Mouse (Mus musculus) gonadal fat pad, adult 2 months (tissue): Measurements from ENCODE around the gene Sparcl1. TPM values are rescaled to one million over a fixed set of nuclear protein-coding genes. Genes with fewer than 3 reads are reported as not detected.

ENCODE experiments used
- DNase-seq: peaks from one replicate; pipeline ENCODE4 v3.0.0-alpha.2; 2012; ENCODE audit warnings: low read depth
- polyA plus RNA-seq: library from polyadenylated mRNA; depleted of rRNA; stranded (reverse); fragments of >200 nt; gene quantifications from 2 replicates; pipeline ENCODE4 v1.2.3, GENCODE M21; 2012

Sparcl1 gene
- polyA plus RNA-seq, 1 experiment = 148 TPM

DNA sequence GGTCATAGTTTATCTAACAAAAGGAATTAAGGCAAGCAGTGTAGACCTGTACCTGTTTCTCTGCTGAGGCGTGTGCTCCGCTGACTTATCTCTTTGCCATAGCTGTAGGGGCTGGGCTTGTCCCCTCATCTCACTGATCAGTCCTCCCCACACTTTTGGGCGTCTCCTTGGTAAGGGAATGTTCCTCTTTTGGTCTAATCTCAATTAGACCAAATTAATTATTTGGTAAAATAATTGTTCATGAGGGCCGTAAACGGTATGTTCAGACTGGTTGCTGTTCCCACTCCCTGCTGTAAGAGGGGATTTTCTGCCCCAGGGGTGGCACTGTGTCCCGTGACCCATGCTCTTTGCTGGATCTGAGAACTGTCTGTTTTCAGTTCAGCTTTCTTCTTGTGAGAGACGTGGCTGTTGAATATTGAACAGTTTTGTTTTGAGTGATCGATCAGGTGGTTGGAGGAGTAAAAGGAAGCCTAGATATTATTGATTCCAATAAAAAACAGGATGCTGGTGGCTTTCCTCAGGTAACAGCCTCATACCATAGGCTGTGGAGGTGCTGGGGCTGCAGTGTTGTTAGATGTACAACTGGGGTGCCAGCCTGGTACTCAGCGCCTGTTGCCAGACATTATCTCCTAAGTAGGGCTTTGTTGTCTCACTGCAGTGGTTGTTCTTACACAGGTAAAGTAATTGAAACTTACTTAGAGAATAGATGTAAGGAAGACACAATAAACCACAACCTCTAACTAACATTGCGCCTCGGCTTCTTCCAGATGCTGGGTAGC lies 50.6 kb downstream of the Sparcl1 start:
- DNase-seq = no peak

DNA sequence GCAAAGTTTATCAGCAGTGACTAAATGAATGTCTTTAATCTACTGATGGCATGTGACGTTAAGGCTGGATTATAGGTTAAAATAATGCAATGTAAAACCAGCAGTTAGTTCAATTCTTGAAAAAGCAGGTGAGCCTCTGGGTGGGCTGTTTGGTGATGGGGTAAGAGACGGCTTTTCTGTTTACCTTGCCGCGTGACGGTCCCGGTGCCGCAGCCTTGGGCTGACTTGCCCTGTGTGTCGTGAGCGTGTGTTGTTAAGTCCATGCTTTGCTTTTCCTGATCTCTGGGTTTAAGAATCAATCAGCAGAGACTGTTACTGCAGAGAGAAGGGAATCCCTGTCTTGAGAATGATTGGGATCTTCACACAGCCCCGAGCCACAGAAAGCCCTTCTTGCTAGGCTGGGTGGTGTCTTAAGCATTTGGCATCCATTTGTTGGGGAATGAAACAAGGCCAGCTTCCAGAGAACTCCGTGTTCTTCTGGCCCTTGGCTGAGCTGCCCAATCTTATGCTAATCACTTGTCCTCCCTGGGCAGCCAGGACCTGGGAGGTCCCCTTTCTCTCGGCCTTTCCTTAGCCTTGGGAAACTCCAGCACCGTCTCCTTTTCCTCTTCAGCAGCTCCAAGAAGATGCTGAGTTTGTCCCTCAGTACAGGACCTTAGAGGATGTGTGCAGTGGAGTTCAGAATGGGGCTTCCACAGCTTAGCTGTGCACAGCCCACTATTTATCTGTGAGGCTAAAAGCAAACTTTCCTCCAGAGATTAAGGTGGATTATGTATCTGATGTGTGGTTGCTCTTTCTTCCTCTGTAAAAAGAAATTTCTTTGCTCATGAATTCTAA lies 51.4 kb downstream of the Sparcl1 start:
- no peak for DNase-seq

DNA sequence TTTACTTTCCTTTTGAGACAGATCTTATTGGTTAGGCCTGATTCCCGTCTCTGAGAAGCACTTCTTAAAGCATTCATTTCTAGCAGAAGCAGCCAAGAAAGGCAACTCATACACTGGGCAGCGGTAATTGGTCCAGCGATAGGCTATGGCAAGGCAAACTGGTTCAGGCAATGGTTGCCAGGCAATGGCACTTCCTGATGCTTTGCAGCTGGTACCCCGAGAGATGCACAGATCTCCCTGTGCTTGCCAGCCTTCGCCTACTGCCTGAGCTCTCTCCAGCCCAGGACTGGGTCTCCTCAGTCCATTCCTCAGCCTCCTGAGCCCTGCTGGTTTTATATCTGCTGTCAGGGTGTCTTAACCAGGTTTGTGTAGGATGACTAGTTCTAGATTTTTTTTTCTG lies 53.1 kb downstream of the Sparcl1 start:
- no peak for DNase-seq

DNA sequence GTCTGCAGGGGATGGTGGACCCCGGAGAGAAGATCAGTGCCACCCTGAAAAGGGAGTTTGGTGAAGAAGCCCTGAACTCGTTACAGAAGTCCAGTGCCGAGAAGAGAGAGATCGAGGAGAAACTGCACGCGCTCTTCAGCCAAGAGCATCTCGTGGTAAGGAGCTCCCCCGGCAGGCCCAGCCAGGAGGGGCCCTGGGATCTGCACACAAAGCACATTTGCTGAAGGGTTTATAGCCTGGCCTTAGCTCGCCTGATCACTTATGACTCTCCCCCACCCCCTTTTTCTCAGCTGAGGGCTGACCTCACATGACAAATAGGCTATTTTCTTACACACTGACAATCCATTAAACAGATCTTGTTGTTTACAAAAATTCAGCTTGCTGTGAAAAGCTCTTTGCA lies 53.9 kb downstream of the Sparcl1 start:
- no peak for DNase-seq

DNA sequence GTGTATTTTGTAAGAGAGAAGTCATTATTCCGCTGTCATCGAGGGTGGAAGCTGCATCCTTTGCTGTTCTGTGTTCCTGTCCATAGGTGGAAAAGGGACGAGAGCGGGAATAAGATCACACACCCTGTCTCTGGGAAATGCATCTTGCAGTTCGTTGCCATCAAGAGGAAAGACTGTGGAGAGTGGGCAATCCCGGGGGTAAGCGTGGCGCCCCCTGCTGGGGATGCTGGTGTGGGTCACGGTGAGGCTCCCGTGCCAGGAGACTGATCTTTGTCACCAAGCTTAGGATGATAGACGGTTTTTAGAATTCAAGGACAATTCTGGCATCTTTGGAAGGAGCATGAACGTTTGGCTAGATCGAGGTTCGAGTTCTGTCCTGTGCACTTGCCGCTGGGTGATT lies 55.5 kb downstream of the Sparcl1 start:
- DNase-seq = no peak

DNA sequence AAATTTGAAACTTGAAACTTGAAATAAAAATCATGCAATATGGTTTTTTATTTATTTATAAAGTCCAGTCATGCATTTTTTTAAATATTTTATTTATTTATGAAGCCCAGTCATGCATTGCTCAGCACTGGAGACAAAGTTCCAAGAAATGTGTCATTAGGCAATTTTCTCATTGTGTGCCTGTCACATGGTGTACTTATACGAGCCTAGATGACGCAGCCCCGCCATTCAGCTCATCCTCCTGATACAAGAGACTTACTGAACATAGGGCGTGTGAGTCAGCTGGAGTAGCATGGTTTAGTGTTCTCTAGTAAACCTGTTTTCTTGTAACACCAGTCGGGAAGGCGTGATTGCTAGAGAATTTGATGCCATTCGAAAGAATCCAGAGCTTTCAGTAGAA lies 57.2 kb downstream of the Sparcl1 start:
- DNase-seq = no peak

DNA sequence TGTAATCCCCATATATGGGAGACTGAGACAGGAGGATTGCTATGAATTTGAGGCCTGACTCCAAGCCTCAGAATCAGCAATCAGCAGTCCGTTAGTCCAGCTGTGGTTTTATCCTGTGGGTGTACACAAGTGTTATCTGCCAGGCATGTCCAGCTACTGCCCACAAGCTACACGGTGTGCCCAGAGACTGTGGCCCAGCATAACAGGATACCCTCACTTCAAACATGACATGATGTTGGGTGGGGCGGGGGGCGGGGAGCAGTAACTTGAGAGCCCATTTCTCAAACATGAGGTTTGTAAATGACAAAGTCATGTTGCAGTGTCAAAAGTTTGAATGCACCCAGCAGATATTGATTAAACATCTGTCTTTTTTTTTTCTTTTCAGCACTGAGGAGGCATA lies 57.7 kb downstream of the Sparcl1 start:
- no peak for DNase-seq

DNA sequence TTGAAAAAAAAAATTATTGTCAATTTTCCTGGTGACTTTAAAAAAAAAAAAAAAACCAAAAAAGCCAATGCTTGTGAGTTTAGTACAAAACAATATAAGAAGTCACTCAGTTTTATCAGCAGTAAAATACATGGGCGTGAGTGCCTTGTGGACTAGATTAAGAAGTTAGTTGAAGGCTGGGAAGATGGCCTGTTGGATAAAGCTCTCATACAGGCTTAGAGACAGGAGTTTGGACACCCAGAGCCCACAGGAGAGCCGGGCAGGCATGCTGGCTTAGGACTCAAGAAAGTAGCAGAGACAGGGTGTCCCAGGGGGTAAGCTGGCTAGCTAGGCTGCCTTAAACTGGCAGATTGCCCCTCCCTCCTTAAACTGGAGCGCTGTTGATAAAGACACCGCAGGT lies 58.6 kb downstream of the Sparcl1 start:
- DNase-seq = no peak

DNA sequence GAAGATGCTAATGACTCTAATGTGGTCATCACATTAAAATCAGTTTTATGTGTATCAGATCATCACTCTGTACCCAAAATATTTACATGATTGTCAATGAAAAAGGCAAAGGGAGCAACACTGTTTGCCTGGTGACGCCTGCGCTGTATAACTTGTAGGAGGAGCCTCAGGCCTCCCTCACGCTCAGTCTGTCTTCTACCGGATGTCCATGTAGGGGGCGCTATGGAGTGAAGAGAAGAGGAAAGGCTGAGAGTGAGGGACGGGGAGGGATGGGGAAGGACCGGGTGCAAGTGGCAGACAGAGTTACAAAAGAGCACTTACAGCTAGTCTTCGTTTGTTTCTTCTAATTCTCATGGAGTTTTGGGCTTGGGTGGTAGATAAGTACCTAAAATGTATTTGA lies 60.6 kb downstream of the Sparcl1 start:
- DNase-seq = no peak

DNA sequence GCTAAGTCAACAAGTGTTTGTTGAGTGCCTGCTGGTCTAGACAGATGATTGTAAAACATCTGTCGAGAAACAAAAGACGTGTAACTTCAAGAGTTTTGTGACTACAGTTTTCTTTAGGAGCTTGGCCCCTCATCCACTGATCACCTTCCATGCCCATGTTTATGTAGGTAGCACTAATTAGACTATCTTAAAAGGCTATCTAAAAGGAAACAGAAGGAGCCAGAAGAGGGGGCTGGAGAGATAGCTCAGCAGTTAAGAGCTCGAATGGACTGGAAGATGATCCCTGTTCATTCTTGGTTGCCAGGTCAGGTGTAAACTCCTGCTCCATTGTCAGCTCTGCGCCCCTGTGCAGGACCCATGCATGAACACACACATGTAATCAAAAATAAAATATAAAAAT lies 65.4 kb downstream of the Sparcl1 start:
- no peak for DNase-seq

DNA sequence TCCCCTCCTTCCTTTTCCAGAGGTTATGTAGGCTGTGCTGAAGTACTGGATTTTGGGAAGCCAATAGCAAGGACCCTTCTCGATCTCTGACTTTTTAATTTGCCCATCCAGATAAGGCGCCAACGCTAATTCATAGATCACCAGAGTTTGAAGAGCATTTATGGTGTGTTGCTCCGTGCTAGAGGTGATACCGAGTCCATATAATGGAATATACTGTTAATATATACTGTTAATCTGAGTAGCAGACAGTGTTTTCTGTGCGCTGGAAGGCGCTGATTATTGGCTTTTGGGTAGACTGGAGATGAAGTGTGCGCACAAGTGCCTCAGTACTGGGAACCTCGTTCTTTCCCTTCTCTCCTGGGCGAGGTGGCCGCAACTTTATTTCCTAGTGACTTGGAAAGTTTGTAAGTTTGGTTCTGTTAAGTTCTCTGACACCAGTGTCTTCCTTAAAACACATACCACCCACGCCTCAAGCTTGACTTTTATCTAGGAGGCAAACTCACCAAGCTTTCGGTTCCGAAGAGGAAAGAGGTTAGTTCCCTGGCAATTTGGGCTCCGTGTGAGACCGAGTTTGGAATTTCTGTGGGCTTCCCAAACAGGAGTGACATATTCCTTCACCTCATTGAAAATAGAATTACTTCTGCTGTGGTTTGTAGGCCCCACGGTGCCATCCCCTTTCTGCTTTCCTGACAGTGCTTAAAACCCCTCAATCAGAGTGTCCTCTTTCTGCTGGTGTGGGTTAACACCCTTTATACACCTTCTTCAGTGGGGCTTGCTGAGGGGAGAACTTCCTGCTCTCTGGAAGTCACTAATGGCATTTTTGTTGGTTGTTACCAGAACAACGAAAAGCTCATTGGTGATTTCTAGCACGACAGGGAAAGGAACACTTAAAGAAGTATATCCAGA lies 66.1 kb downstream of the Sparcl1 start:
- DNase-seq = no peak

DNA sequence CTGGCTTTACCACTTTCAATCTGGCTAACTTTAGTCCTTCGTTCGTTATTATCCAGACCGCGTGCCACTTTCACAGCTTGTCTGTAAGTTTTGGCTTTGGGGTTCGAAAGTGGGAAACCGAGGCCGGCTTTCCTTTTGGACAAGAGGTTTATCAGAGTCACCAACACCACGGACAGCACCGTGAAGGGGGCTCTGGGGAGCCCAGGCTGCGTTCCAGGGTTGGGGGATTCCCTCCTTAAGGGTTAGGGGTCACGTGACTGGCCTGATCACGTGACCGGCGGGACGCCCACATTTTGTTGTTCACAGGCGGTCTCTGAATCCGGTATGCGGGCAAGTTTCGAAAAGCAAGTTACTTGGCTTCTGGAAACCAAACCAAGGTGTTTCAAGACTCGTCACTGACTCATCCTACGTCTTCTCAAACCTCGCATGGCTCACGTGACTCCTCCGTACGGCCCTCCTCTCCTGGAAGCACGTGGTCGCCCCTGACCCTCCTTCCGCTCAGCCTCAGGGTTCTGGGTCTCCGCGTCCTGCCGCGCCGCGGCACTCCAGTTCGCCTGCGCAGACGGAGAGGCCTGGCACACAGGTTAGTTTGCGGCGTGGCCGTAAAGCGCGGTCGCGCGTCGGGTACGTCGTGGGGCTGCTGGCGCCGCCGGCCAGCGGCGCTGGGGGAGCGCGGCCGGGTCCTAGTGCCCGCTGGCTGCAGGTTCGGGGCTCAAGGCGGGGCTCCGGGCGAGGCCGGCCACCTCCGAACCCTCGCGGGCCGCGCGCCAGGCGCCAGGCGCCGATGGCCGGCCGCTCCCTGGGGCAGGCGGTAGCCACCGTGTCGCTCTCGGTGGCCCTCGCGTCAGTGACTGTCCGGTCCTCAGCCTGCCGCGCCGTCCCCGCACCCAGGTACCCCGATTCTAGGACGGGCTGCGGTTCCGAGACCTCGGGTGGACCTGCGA lies 67.0 kb downstream of the Sparcl1 start, which contains the start of gene Nudt9:
Nudt9 (plus strand) TSS at position 51 of the 944 bp plus-strand sequence.
- DNase-seq = peak; percentile 69

DNA sequence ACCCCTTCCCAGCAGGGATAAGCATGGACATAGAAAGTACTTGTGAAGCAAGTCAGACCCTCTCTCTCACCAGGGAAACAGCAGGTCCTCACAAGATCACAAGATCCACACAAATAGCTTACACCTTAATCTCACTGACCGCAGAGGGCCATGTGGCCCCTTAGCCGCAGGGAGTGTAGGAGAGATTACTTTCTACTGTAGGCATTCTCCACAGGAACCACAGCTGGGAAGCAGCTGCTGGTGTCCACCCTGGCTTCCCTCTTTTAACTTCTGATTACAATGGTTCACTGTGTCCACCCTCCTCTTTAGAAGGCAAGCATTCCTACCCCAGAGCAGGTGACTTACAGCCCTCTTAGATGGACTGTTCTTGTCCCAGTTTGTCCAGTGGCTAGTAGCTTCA lies 69.8 kb downstream of the Sparcl1 start:
- DNase-seq = no peak

DNA sequence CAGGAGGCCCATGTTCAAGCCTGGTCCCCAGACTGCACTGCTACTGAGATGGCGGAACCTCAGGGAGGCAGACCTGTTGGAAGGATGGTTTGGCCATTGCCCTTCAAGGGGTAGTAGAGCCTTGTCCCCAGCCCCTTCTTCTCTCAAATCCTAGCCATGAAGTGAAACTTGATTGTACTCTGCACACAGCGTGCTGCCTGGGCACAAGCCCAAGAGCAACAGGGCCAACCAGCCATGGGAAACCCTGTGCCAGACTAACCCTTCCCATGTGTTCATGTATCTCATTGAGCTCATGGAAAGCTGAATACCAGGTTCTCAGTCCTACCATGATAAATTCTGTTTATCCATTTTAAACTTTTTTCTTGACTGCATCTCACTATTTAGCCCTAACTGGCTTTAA lies 70.6 kb downstream of the Sparcl1 start:
- DNase-seq = no peak

DNA sequence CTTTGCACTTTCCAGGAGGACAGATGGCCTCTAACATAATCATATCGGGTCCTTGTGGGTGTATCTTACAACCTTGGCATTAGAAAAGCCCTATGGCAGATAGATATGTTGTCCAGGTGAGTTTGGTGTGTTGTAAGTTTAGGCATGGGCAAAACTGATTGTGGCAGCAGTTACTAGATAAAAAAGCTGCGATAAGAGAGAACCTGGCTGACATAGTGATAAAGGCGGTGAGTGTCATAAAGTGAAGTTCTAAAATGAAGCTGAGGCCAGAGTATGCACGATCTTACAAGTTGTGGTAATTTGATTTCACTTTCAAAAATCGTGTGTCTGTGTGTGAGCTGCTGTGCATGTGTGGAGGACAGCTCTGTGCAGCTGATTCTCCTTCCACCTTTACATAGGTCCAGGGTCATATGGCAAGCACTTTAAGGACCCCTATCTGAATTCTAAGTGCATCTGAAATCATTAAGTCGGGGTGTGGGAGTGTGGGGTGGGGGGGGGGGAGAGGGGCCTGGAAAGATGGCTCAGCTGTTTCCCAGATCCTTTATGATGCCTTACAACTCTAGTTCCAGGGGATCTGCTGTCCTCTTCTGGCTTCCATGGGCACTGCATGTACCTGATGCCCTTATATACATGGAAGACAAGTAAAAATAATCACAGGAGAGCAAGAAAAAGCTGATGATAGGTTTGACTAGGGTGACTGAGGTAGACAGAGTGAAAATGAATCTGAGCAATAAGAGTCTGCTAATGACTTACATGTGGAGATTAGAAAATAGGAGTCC lies 74.2 kb downstream of the Sparcl1 start:
- DNase-seq = no peak

DNA sequence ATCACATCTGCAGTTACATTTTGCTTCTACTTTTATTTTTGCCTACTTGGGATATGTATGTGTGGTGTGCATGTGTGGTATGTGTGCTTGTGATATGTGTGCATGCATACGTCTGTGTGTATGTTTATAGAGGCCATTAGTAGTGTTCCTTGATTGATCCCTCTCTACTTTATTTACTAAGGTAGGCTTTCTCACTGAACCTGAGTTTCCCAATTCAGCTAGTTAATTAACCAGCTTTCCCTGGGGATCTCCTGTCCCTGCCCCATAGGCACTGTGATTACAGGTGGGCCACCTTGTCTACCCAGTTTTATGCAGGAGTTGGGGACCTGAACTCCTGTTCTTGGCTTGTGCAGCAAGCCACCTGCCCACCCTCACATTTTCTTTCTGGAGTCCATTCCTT lies 76.8 kb downstream of the Sparcl1 start:
- no peak for DNase-seq

DNA sequence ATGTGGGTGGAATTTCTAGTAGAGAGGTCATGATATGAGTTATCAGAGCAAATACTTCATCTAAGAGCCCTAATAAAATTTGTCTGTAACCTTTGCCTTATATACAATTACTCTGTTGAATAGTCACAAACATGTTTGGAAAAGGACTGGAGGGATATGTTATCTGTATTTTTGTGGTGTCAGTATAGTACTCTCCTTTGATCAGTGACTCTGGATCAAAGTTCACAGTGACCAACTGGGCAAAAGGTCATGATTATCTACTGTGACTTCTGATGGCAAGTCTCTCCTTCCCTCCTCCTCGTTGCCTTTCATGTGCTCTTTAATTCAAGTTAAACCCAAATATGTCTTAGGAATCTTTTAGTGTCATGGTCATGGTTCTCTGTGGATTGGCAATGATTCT lies 77.7 kb downstream of the Sparcl1 start:
- DNase-seq = no peak

DNA sequence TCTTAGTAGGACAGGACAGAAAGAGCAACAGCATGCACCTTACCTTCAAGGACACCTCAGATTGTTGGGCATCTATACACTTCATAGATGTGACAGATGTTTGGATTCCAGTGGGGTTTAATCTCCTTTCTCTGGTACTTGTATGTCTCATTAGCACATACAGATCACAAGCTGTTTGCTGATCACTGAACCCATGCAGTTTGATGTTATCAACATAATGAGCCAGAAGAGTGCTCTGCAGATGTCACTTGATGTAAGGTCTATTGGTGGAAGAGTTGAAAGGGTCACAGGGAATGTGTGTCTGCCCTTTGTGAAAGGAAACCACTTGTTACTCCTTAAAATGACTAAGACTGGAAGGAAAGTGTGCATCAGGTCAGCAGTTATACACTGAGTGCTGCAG lies 78.5 kb downstream of the Sparcl1 start:
- no peak for DNase-seq

DNA sequence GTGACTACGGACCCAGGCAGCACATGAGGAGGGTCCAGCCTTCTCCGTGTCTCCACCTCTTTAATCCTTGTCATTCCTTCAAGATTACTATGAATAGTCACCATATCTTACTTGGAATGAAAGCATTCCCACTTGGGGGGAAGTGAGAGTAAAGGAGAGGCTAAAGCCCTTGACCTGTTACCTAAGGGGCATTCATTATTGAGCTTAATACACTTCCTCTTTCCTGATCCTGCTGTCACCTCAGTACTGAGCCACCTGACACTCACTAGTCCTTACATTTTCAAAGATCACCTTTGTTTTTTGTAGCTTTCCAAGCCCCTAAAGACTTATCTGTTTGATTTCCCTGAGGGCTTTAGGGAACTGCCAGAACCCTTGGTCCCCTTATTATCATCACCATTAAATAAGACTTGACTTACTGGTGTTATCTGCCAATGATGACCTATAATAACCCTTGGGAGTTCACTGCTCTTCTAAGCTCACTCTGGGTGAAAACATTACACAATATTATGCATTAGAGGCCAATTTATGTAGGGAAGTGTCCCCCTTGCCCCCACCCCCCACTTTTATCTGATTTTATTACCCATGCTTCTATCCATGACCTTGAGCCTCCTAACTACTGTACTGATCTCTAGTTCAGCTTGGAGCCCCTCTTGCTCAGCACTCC lies 81.0 kb downstream of the Sparcl1 start:
- DNase-seq = no peak
